Mouse (Mus musculus) CD8-positive naive resting alpha-beta T cell, adult 2 months (primary cell): ENCODE data around the gene Ccdc97.
A peak's percentile ranks its signal among the peaks of the same experiment; 100 is the strongest.

Experiments used
- DNase-seq, 2 experiments: peaks; one replicate each; pipeline ENCODE4 v3.0.0; 2022; ENCODE audit warnings: low read depth in 2 of 2, low spot score in 2 of 2

Gene Ccdc97

GRCm38 (mm10) chr7:25718788-25719417 lies at the start of gene Ccdc97:
Gene Ccdc97, minus strand, starts transcription at chr7:25719088.
- DNase-seq = peak; percentile 85 to 86

- no peak for DNase-seq
Observed at GRCm38 (mm10) chr7:25768229-25768628, 49.3 kb upstream of the Ccdc97 start.

- DNase-seq = no peak
Observed at GRCm38 (mm10) chr7:25766108-25766507, 47.2 kb upstream of the Ccdc97 start.

GRCm38 (mm10) chr7:25764221-25764620 lies 45.3 kb upstream of the Ccdc97 start:
- DNase-seq = no peak

- no peak for DNase-seq
Observed at GRCm38 (mm10) chr7:25763678-25764077, 44.8 kb upstream of the Ccdc97 start.

- no peak for DNase-seq
Observed at GRCm38 (mm10) chr7:25761354-25761753, 42.5 kb upstream of the Ccdc97 start.

GRCm38 (mm10) chr7:25756011-25756410 lies 37.1 kb upstream of the Ccdc97 start:
- peak; percentile 85 to 93 for DNase-seq

GRCm38 (mm10) chr7:25755468-25755833 lies 36.6 kb upstream of the Ccdc97 start:
- no peak for DNase-seq

- DNase-seq = peak; percentile 99 to 100
Observed at GRCm38 (mm10) chr7:25754738-25755467, 36.0 kb upstream of the Ccdc97 start, which contains the start of gene Hnrnpul1. Gene Hnrnpul1, minus strand, starts transcription at chr7:25754757.

- no peak for DNase-seq
Observed at GRCm38 (mm10) chr7:25754439-25754737, 35.5 kb upstream of the Ccdc97 start.

- peak in 1 of 2 experiments; percentile 20 for DNase-seq
Observed at GRCm38 (mm10) chr7:25753643-25754438, 35.0 kb upstream of the Ccdc97 start.

- DNase-seq = no peak
Observed at GRCm38 (mm10) chr7:25753076-25753475, 34.2 kb upstream of the Ccdc97 start.

- no peak for DNase-seq
Observed at GRCm38 (mm10) chr7:25746844-25747243, 28.0 kb upstream of the Ccdc97 start.

GRCm38 (mm10) chr7:25738277-25738676 lies 19.4 kb upstream of the Ccdc97 start:
- DNase-seq = no peak

GRCm38 (mm10) chr7:25736920-25737319 lies 18.0 kb upstream of the Ccdc97 start:
- DNase-seq = no peak

GRCm38 (mm10) chr7:25734991-25735390 lies 16.1 kb upstream of the Ccdc97 start:
- no peak for DNase-seq

- DNase-seq = no peak
Observed at GRCm38 (mm10) chr7:25731294-25732055, 12.6 kb upstream of the Ccdc97 start.

GRCm38 (mm10) chr7:25729862-25730261 lies 11.0 kb upstream of the Ccdc97 start:
- no peak for DNase-seq

GRCm38 (mm10) chr7:25729396-25729795 lies 10.5 kb upstream of the Ccdc97 start:
- no peak for DNase-seq

- no peak for DNase-seq
Observed at GRCm38 (mm10) chr7:25727800-25728199, 8.9 kb upstream of the Ccdc97 start.

- no peak for DNase-seq
Observed at GRCm38 (mm10) chr7:25725886-25726285, 7.0 kb upstream of the Ccdc97 start.
